Mouse (Mus musculus): ENCODE measurements at regions not wholly inside any gene's neighbourhood (a gene's known extent, or its start where the extent isn't known, plus 50 kb on each side); places are given as distances from the start of the nearest gene placed in this dataset.

- TF ChIP-seq CTCF (IDR thresholded peaks at IDR 0.05; ENCODE audit: low read depth, low read length) (no peak), POLR2A (IDR thresholded peaks at IDR 0.05; ENCODE audit: borderline replicate concordance, low read depth, low read length) (no peak)
Measured at GRCm38 (mm10) chr14:17539322-17539721, 120.7 kb upstream of the Thrb start.
